Mouse (Mus musculus) cerebellum, adult 18-20 months (tissue): ENCODE measurements around the gene Nadsyn1.

Source experiments
- DNase-seq, 2 experiments: peaks; one replicate each; pipeline ENCODE4 v3.0.0; 2021

The Nadsyn1 gene

GRCm38 (mm10) chr7:143822375-143823265 lies at the start of gene Nadsyn1, which contains the start of gene Dhcr7:
Gene Nadsyn1, minus strand, starts transcription at chr7:143822849.
Gene Dhcr7, plus strand, starts transcription at chr7:143823145.
- DNase-seq: peak; percentile 99

- no peak for DNase-seq
Observed at GRCm38 (mm10) chr7:143868874-143869273, 46.2 kb upstream of the Nadsyn1 start.

GRCm38 (mm10) chr7:143866538-143866937 lies 43.9 kb upstream of the Nadsyn1 start, which contains the start of gene Gm498:
Gene Gm498, plus strand, starts transcription at chr7:143866838.
- DNase-seq: no peak

- no peak for DNase-seq
Observed at GRCm38 (mm10) chr7:143848768-143849482, 26.3 kb upstream of the Nadsyn1 start.

GRCm38 (mm10) chr7:143848127-143848767 lies 25.6 kb upstream of the Nadsyn1 start:
- DNase-seq: no peak

GRCm38 (mm10) chr7:143841301-143841700 lies 18.7 kb upstream of the Nadsyn1 start:
- no peak for DNase-seq

- peak in 1 of 2 experiments; percentile 25 for DNase-seq
Observed at GRCm38 (mm10) chr7:143840121-143840520, 17.5 kb upstream of the Nadsyn1 start.

GRCm38 (mm10) chr7:143837705-143838358 lies 15.2 kb upstream of the Nadsyn1 start:
- no peak for DNase-seq

- no peak for DNase-seq
Observed at GRCm38 (mm10) chr7:143834972-143835371, 12.3 kb upstream of the Nadsyn1 start.

- no peak for DNase-seq
Observed at GRCm38 (mm10) chr7:143834316-143834715, 11.7 kb upstream of the Nadsyn1 start.

GRCm38 (mm10) chr7:143833581-143834190 lies 11.0 kb upstream of the Nadsyn1 start:
- no peak for DNase-seq

- no peak for DNase-seq
Observed at GRCm38 (mm10) chr7:143832611-143833010, 10.0 kb upstream of the Nadsyn1 start.

- no peak for DNase-seq
Observed at GRCm38 (mm10) chr7:143832196-143832595, 9.5 kb upstream of the Nadsyn1 start.

- no peak for DNase-seq
Observed at GRCm38 (mm10) chr7:143830399-143830798, 7.8 kb upstream of the Nadsyn1 start.

- DNase-seq: peak; percentile 92 to 98
Observed at GRCm38 (mm10) chr7:143829504-143830331, 7.1 kb upstream of the Nadsyn1 start.

- DNase-seq: no peak
Observed at GRCm38 (mm10) chr7:143826985-143827384, 4.3 kb upstream of the Nadsyn1 start.

GRCm38 (mm10) chr7:143823266-143823605 lies 587 bp upstream of the Nadsyn1 start:
- DNase-seq: peak in 1 of 2 experiments; percentile 26

GRCm38 (mm10) chr7:143821241-143821640 lies 1.4 kb downstream of the Nadsyn1 start:
- DNase-seq: no peak

GRCm38 (mm10) chr7:143819201-143819600 lies 3.4 kb downstream of the Nadsyn1 start:
- no peak for DNase-seq

GRCm38 (mm10) chr7:143808909-143809308 lies 13.7 kb downstream of the Nadsyn1 start:
- no peak for DNase-seq

GRCm38 (mm10) chr7:143805199-143805624 lies 17.4 kb downstream of the Nadsyn1 start:
- no peak for DNase-seq
